Mouse (Mus musculus) E14TG2a.4 (cell line): Measurements from ENCODE around the gene Plcg2.

Experiments used
- CTCF ChIP-seq: conservative IDR thresholded peaks from 2 replicates; pipeline ENCODE4 v1.5.1; 2014; ENCODE audit warnings: low read length
- NANOG ChIP-seq: IDR thresholded peaks from 2 replicates; pipeline ENCODE4 v1.6.1; 2014; ENCODE audit warnings: borderline replicate concordance, low read length, mixed read lengths
- POU5F1 ChIP-seq: IDR thresholded peaks from 2 replicates; pipeline ENCODE4 v1.6.1; 2014; ENCODE audit warnings: low read length, borderline replicate concordance

GRCm38 (mm10) chr8:117684504-117684903, 186.4 kb downstream of the Plcg2 start:
- no peak for TF ChIP-seq CTCF
- no peak for TF ChIP-seq NANOG
- no peak for TF ChIP-seq POU5F1
